Mouse (Mus musculus): Measurements from ENCODE around the gene Klhl20.
"Not testable (repeated sequence)": the region's sequence is repeated elsewhere in the genome, so short reads cannot be mapped to it uniquely, and the experiment has no call there.

The Klhl20 gene

DNA sequence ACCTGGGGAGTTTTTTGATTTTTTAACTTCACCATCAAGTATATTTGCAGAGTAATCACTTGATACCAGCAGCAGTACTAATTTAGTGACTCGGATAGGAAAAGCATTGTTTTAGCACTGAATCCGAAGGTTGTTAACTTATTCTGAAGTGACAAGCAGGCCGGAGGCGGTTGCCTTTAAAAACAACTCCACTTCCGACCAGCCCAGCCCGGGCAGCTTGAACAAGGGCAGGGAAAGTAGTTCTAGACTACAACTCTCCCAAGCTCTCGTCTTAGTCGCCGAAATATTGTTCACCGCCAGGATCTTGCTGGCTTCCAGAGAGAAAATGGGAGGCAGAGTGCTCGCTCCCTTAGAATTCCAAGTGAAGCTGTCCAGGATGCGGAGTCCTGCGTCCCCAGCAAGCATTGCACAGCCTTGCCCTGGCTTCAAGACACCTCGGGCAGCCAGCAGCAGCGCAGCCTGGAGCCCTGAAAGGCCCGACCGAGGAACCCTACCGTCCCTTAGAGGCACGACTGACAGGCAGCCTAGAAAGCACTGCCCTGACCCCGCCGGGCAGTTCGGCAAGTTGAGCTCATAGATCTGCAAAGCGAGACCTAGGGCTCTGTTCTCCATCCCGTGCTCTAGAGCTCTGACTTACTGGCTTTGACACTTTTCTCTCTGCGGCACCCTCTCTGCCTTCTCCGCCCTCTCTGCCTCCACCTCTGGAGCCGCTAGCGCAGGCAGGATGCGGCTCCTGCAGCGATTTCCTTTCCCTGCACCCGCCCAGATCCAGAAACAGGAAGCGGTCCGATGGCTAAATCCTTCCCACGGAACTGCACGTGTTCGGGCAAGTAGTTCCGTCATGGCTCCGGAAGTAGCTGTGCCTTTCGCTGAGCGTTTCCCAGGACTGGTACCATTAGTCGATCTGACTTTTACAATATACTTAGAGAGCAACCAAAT is at the start of gene Klhl20:
Gene Klhl20, minus strand, starts transcription at position 786 of the 939 bp plus-strand sequence.
- DNase-seq = peak; percentile 91

DNA sequence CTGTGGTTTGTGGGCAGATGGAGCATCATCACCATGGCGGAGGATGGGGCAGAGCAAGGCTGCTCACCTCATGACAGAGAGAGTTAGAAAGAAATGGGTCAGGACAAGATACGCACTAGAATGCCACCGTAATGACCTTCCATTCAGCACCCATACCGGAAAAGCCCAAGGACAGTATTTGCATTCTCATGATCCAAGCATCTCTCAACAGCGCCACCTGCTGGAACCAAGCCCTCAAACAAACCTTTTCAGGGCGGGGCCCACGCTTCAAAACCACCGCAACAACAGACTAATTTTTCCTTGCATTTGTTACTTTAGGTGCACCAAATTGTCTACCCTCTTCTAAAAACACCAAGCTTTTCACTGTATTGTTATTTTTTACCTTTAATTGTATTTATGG is 49.4 kb upstream of the Klhl20 start:
- peak; percentile 82 for DNase-seq

DNA sequence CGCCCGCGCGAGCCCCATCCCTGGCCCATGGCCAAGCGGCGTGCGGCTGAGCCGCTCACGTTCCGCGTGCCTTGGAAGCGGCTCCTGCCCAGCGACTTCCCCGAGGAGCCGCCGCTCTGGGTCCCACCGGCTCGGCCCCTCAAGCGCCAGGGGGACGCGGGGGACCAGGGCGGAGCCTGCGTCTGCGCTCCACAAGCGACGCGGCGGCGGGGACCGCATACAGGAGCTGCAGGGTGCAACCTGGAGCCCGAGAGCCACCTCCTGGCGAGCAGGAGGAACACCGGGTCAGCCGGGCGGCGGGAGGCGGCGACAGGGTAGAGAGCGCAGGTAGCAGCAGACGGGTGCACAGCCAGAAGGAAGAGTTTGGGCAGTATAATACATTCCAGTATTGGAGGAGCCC is 39.3 kb upstream of the Klhl20 start:
- DNase-seq = peak; percentile 78

DNA sequence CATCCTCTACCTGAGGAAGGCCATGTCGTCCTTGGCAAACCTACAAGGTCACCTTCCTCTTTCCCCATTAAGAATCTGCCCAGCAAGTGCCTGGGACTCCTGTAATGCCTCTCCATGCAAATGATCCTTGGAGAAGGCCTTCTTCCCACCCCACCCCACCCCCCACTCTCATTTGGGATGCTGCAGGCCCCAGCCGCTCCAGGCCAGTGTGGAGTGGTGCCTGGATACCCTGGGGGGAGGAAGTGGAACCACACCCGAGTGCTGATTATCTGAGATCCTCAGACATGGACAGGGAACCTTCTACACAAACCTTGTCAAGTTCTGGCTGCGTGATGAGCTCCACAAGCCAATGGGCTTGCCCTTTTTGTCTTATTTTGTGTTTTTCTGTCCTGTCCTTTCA is 29.0 kb upstream of the Klhl20 start:
- no peak for DNase-seq

DNA sequence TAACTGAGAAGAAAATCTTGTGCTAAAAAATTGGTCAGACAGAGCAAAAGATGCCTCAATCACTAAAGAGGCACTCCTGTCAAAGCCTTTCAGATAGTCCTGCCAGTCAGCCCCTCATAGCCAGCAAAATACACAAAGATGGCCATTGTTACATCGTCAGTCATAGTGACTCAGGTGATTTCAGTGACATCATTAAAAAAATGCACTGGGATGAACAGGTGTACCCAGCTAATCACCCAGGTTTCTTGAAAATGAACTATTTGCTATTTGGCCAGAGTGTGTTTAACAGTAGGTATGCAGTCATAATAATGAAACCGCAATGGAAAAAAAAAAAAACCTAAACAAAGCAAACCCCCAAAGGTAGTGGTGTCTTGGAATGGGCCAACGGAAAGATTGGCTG is 27.9 kb upstream of the Klhl20 start, which contains the start of gene Tex50:
Gene Tex50, minus strand, starts transcription at position 101 of the 400 bp plus-strand sequence.
- DNase-seq = no peak

DNA sequence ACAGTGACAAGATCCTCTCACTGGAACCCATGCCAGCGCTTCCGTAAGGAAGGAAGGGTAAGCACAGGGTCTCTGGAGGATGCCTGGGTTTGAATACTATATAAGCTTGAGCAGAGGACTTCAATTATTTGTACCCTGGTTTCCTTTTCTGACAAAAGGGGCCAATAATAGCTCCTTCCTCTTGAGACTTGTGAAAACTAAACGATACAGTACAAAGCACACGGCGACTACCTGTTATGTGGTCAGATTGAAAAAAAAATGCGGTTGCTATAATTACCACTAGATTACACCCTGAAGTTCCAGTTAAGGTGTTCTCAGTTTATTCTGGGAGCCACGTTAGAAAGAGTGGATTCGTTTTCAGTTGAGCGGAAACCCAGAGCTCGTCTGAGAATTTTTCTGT is 25.2 kb upstream of the Klhl20 start:
- no peak for DNase-seq

DNA sequence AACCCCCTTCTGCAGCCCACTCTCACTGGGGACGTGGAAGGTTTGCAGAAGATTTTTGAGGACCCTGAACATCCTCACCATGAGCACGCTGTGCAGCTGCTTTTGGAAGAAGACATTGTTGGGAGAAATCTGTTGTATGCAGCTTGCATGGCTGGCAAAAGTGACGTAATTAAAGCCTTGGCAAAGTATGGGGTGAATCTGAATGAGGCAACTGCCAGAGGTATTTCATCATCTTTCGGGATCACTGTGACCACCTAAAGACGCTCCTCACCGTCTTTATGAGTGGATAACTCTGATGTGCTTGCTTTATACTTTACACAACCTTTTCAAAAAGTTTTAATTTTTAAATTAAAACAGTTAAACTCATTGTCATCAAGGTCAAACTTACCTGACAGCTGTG is 19.8 kb upstream of the Klhl20 start:
- no peak for DNase-seq

DNA sequence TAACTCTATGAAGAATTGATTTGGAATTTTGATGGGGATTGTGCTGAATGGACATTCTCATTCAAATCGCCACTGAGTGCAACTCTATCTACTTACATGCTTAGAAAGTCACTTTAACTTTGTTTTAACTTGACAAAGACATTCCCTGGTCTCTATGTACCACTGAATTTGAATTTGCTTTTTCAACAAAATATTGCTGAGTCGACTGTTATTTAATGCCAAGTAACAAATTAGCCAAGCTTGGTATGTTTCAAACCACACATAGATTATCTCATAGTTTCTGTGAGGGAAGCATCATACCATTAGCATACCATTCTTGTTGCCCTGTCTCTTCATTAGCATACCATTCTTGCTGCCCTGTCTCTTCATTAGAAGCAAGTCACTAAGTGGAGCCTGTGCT is 16.6 kb upstream of the Klhl20 start:
- DNase-seq = no peak

DNA sequence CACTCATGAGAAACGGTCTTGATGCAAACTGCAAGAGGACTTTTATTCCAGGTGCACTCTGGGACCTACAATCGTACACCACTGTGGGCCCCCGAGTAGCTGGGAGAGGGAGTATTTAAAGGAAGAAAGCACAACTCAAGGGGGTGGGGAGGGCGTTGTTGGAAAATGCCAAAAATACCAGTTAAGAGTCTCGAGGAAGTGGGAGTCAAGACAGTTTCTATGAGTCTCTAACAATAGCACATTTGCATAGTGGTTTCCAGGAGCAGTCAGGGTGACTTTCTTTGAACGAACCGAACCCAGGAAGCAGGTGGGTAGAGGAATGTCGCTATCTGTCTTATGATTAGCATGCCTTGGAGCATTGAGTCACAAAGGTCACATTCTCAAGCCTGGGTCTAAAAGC is 14.3 kb upstream of the Klhl20 start:
- not testable (repeated sequence) for DNase-seq

DNA sequence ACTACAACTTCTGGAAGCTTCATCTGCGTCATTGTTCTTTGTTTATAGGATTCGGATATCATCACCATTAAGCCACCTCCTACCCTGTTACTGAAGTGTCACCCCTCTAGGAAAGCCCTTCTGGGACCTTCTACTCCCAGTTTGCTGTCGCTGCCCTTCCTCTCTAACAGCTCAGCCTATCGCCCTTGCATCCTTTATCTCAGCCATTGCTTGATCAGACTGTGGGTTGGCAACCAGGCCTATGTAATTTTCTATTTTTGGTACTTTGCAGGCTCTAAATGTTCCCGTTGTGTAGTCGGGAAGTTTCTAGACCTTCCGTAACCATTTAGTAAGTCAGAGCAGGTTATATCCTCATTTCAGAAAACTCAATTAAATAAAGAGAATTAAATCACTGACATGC is 11.9 kb upstream of the Klhl20 start:
- no peak for DNase-seq

DNA sequence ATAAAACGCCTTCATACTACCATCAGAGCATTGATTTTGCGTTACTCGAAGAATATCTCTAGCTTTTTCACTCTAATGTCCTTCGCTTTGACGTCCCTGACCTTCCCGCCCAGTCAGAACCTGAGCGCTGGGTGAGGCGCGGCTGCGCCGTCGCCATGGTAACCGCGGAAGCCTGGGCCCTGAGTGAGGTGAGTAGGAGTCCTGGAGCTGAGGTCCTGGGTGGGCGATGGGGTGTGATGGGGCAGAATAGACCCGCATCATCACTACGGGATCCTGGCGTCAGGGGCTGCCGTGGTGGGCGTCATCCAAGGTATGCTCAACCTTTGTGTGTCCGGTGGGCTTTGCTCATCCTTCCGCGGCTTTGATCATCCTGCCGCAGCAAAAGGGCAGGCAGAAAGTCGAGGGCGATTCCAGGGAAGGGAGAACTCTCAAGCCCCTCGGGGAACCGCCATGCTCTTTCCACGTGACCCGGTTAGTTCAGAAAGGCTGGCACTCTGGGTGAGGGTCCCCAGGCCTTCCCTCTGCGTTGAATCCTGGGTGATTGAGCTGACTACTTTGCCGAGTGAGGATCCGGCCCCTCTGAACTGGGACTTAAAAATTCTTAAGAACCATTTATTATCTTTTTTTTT is 11.3 kb upstream of the Klhl20 start, which contains the start of gene Ankrd45:
Gene Ankrd45, plus strand, starts transcription at position 161 of the 629 bp plus-strand sequence.
- DNase-seq = peak; percentile 56

DNA sequence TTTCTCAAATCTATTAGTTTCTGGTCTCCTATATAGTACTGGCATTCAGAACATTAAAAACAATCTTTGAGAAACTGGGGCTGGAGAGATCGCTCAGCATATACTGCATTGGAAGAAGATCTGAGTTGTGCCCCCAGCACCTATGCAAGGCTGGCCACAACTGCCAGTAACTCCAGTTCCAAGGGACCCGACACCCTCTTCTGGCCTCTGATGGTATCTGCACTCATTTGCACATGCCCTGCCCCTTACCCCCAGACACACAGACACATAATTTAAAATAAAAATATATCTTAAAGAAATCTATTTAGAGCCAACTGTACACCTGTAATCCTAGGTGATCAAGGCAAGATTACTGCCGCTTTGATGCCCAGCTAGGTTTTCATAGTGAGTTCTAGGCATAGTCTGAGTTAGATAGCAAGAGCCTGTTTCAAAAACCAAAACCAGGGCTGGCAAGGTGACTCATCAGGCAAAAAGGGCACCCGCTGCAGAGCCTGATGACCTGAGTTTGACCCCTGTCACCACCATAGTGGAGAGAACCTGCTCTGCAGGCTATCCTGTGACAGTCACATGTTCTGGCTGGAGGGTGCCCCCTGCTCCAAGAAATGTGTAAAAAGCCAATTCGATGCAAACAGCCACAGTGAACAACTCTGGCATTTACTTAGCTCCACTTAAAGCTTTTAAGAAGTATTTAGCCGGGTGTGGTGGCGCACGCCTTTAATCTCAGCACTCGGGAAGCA is 8.9 kb upstream of the Klhl20 start:
- peak; percentile 10 for DNase-seq

DNA sequence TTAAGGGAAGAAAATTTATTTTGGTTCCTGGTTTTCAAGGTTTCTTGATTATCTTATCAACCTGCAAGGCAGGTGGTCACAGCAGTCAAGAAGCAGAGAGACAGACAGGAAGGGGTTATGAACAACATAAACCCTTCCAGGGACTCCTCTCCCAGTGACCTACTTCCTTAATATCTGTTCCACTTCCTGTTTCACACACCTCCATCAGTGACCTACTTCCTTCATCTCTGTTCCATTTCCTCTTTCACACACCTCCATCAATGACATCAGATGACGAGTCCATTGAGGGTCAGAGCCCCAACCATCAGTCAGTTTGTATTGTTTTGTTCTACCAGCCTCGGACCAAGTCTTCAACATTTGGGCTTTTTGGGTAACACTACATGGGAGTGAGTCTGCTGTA is 8.2 kb upstream of the Klhl20 start:
- no peak for DNase-seq

DNA sequence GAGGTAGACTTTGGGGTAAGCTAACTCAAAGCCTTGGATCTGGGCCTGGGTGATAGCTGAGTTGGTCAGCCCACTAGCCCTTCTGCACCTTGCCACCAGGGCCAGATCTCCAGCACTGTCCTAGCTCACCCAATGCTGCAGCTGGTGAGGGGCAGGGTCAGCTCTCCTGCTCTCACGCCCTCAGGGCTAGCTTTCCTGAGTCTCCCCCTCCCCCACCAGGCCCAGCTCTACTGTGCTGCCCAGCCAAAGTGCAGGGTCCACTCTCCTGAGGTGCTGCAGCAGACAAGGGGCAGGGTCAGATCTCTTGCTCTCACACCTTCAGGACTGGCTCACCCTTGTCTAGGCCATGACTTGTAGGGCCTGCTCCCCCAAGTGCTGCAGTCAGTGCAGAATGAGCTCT is 4.8 kb downstream of the Klhl20 start:
- peak; percentile 11 for DNase-seq

DNA sequence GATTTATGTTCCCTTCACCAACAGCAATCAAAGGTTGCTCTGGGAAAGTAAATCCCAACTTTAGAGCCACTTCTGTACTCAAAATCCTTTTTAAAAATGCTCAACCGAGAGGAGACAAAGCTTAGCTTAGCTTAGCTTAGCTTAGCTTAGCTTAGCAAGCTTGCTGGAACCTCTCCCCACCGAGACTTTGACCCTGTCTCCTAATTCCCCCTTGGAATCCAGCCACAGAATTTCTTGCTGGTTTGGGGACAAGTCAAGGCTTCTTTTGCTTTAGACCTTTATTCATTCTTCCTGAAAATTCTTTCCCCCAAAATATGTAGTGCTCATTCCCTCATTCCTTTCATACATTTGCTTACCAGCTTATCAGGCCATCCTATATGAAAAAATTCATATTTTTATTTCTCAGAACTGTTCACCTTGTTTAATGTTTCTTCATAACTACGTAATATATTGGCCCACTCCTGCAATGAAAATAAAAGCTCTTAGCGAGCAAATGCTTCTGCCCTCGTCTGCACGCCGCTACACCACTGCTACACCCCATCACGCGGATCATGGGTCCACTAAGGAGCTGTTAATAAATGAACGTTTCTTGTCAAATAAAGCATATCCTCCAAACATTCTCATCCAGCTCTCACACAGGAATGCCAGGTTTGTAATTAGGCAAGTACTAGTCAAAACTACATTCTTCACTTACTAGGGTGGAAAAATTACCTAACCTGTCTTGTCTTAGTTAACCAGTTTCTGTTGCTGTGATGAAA is 8.5 kb downstream of the Klhl20 start:
- no peak for DNase-seq

DNA sequence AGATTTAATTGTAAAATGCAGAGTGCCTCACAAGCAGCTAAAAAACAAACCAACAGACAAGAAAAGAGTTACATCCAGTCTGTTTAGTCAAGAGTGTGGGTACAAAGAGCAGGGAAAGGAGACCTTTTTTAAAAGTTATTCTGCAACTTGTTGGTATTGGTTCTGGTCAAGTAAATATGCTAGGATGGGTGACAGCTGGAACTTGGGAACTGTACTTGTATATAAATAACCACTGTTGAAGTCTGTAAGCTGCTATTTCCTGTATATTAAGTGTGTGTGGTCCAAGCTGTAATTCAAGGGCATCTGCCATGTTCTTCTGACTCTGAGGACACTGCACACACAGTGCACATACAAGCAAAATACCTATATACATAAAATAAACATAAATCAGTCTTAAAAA is 16.7 kb downstream of the Klhl20 start:
- DNase-seq = no peak

DNA sequence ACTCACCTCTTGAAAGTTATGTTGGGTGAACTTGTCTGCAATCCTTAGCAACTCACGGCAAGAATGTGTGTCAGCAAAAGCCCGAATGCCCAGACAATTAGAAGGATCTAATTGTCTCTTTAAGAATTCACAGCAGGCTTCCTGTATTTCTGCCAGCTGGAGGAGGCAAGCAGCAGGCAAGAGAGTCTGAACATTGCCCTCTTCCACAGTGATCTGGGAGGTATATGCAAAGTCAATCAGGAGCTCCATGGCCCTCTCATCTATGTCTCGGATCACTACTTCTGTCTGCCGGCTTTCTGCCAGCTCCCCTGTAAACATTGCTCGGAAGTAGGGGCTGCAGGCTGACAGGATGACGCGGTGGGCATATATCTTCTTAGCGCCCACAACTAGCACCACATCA is 22.1 kb downstream of the Klhl20 start:
- DNase-seq = no peak

DNA sequence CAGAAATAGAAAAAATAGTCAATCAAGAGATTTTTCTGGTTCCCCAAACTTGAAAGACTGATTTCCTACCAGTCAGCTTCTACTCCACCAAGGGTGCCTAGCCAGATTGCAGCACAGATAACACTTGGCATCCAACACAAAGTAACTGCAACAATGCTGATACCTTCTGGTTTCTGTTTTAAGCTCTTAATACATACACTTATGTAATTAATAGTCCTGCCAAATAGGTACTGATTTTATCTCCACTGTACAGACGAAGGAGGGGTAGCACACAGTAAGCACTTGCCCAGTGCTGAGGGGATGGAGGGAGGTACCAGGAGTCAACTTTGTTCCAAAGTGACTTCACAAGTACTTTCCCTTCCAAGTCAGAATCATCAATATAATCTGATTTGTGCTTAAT is 27.5 kb downstream of the Klhl20 start:
- DNase-seq = no peak

DNA sequence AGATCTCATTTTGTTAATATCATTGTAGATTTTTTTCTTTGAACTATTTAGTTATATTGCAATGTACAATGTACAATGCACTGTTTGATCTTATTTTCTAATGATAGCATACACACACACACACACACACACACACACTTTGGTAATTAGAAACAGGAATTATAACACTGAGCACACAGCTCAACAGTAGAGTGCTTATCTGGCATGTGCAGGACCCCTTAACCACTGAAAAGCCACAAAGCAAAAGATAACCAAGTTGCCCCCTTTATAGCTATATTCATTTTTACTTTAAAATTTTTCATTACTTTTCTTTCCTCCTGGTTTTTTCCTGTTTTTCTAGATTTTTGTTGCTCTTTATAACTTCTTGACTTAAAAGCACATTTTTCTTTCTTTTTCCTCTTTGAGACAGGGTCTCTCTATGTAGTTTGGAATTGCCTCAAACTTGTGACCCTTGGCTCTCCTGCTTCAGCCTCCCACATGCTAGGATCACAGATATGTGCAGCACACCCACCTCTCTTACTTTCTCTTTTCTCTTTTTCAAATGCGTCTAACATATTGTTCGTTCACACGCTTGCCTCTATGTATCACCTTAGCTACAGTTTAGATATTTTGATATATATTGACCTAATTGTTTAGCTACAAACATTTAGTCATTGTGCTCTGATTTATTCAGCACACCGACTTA is 31.4 kb downstream of the Klhl20 start:
- no peak for DNase-seq

DNA sequence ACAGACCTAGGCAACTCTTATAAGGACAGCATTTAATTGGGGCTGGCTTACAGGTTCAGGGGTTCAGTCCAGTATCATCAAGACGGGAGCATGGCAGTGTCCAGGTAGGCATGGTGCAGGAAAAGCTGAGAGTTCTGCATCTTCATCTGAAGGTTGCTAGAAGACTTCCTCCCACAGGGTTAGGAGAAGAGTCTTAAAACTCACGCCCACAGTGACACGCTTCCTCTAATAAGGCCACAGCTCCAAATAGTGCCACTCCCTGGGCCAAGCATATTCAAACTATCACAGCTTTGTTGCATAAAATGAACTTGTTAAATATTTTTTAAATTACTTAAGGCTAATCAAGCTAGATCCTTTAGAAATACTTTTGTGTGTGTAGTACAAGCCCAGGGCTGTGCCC is 54.1 kb downstream of the Klhl20 start:
- DNase-seq = no peak

DNA sequence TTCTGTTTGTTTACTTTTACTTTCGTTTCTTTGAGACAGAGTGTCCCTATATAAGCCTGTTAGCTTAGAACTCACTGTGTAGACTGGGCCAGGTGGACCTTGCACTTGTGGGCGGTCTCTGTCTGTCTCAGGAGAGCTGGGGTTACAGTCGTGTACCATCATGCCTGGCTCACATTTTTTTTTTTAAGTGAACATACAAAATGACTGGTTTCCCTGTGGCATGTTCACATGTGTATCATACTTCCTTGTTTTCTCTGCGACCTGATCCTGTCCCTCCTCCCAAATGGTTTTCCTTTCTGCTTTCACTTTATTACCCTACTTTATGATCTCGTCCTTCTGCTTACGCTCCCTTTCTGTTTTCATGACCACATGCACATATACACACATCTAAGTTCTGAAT is 55.1 kb downstream of the Klhl20 start:
- no peak for DNase-seq

DNA sequence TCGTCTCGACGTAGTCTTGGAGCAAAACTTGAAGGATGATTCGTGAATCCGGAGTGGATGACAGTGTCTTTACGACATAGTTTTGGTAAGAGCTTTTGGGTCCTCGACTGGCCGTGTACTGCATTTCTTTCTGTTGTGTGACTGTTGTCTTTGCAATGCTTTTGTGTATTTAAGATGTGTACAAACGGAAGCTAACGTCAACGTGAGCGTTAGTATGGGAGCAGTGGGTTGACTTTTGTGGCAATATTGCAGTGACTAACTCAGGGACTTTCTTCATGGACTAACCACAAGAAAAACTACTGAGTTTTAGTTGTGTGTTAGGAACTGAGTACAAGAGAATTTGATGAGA is 60.1 kb downstream of the Klhl20 start:
- no peak for DNase-seq

Measured in liver (tissue).